Mouse (Mus musculus) kidney, postnatal 0 days (tissue): ENCODE results near the gene 3110009E18Rik. TPM values are rescaled to one million over a fixed set of nuclear protein-coding genes. Genes with fewer than 3 reads are reported as not detected.

Experiments
- ATAC-seq: fragments of 200-750 bp; cut with Nextera tagmentation; replicated peaks from 2 replicates; pipeline ENCODE4 v1.8.0; 2017; ENCODE audit warnings: low read depth, moderate number of reproducible peaks, moderate TSS enrichment, moderate library complexity; ENCODE audit not compliant: low FRiP score
- DNase-seq: peaks from one replicate; pipeline ENCODE4 v3.0.0-alpha.2; 2016; ENCODE audit warnings: low spot score
- H3K27ac ChIP-seq: fragments of 300-500 bp; sonication (generic); 2 replicates; pipeline ENCODE4 v1.5.1; 2014; ENCODE audit warnings: mild to moderate bottlenecking
- H3K27me3 ChIP-seq: fragments of 300-500 bp; sonication (generic); 2 replicates; pipeline ENCODE4 v1.6.1; 2014; ENCODE audit warnings: low read length, mixed read lengths; ENCODE audit not compliant: insufficient read depth
- H3K36me3 ChIP-seq: fragments of 300-500 bp; sonication (generic); 2 replicates; pipeline ENCODE4 v1.6.1; 2014; ENCODE audit warnings: low read length, mixed read lengths; ENCODE audit not compliant: insufficient read depth
- H3K4me1 ChIP-seq: fragments of 300-500 bp; sonication (generic); replicated peaks from 2 replicates; pipeline ENCODE4 v1.6.1; 2014; ENCODE audit warnings: antibody characterized with exemption, low read length, mixed read lengths; ENCODE audit not compliant: insufficient read depth
- H3K4me2 ChIP-seq: fragments of 300-500 bp; sonication (generic); 2 replicates; pipeline ENCODE4 v1.6.1; 2014; ENCODE audit warnings: mild to moderate bottlenecking, low read length, moderate library complexity, mixed read lengths
- H3K4me3 ChIP-seq: fragments of 300-500 bp; sonication (generic); replicated peaks from 2 replicates; pipeline ENCODE4 v1.5.1; 2014; ENCODE audit warnings: low read depth, low read length
- H3K9ac ChIP-seq: fragments of 300-500 bp; sonication (generic); 2 replicates; pipeline ENCODE4 v1.6.1; 2014; ENCODE audit warnings: low read depth, low read length
- H3K9me3 ChIP-seq: fragments of 300-500 bp; sonication (generic); replicated peaks from 2 replicates; pipeline ENCODE4 v1.6.1; 2016; ENCODE audit warnings: low read length, inconsistent platforms, mixed read lengths
- CTCF ChIP-seq: IDR thresholded peaks from 2 replicates; pipeline ENCODE4 v1.5.1; 2016; ENCODE audit warnings: antibody characterized with exemption, low read depth, mild to moderate bottlenecking, moderate library complexity
- WGBS: fragments of 180-500 bp; shearing (Covaris S2); extraction: QIAGEN DNeasy Blood & Tissue Kit; methylation state at CpG from one replicate; pipeline ENCODE4 v1.1.7; 2014; 5-methylcytosine and 5-hydroxymethylcytosine counted together
- polyA plus RNA-seq: library from polyadenylated mRNA; unstranded; fragments of >200 nt; fragmentation: Nextera tagmentation; extraction: Ambion mirVana; gene quantifications from 2 replicates; pipeline ENCODE4 v1.2.1, GENCODE M21; 2015

The 3110009E18Rik gene
- polyA plus RNA-seq, 1 experiment from 2014 or later: 19.3 TPM

DNA sequence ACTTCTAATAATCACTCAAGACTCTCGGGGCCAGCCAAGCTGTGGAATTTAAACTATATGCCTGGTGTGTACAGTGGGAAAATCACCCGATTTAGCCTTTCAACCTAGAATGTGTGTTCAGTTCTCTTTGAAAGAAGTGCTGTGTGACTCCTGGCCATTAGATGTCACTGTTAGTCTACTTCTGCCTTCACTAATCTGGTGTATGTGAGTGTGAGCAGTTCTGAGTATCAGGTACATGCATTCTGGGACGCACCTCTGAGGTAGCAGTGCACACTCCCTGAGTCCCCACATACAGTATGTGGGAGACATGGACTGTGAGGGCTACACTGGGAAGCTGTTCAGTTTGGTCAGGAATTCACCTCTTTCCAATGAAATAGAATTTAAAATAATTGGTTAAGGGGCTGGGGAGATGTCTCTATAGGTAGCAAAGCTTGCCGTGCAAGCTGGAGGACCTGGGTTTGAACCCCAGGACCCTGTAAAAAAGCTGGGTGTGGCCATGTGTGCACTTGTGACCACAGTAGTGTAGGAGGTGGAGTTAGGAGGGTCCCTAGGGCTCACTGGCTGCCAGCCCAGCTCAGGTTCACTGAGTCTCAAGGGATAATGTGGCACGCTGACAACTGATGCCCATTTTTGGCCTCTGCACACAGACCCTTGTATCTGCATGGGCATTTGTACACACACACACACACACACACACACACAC, 51.0 kb downstream of the 3110009E18Rik start:
- TF ChIP-seq CTCF: peak; percentile 85
- no peaks in the 10 kb centered on the region for H3K27me3 ChIP-seq
- H3K36me3 ChIP-seq: no peaks in the 10 kb centered on the region
- H3K4me1 ChIP-seq: no peaks in the 10 kb centered on the region
- WGBS: 43% methylated on average over 5 of the region's 5 CpGs
- no peak overlapping the region for H3K4me3 ChIP-seq
- no peak overlapping the region for H3K4me2 ChIP-seq
- no peaks in the 10 kb centered on the region for H3K9me3 ChIP-seq
- no peak overlapping the region for H3K27ac ChIP-seq
- 0 out of 2 replicates have a peak, but pooled peaks have one; percentile 17 for ATAC-seq
- peak; percentile 66 for DNase-seq
- H3K9ac ChIP-seq: no peak overlapping the region

DNA sequence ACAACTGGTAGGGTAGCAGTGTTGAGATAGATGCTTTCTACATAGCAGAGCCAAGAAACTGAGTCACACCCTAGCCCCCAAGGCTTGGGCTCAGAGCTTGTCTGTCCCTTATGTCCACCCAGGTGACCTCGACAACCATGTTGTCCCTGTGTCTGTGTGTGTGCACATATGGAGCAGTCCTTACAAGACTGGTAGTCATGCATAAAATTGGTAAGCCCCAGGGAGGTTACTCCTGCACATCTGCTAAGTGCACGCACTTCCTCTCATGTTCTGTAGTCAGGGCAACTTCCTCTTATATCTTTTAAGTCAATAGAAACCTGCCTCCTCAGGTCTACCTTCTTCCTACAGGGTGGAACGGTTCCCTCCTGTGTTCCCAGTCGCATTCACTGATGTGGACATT, 54.0 kb downstream of the 3110009E18Rik start:
- Histone ChIP-seq H3K4me1 (no peaks in the 10 kb centered on the region), H3K36me3 (no peaks in the 10 kb centered on the region), H3K9me3 (no peaks in the 10 kb centered on the region), H3K27me3 (no peaks in the 10 kb centered on the region), H3K27ac (no peak overlapping the region), H3K4me2 (no peak overlapping the region), H3K9ac (no peak overlapping the region), H3K4me3 (no peak overlapping the region)
- DNase-seq (no peak), ATAC-seq (no peak)
- no peak for TF ChIP-seq CTCF
- WGBS: 79% methylated on average over 4 of the region's 4 CpGs

DNA sequence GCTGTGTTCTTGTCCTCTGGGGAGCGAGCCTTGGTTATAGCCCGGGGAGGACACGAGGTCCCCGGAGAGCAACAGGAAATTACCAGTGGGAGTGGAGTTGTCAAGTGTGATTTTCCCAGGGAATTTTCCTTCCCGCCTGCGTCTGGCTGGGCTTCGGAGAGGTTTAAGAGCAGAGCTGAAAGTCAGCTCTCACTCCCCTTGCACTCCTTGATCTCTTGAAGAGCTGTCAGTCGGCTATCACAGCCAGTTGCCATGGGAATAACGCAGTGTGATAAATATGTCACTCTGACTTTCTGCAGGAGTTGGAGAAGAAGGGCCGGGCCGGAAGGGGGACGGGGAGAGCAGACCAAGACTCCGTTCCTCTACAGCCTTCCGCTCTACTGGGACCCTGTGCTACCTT, 55.3 kb downstream of the 3110009E18Rik start:
- ATAC-seq: peak; percentile 54; the same call in 1 of the 2 replicates
- no peaks in the 10 kb centered on the region for H3K4me1 ChIP-seq
- peak; percentile 71 for DNase-seq
- 8% methylated on average over 14 of the region's 14 CpGs for WGBS
- H3K27ac ChIP-seq: no peak overlapping the region
- H3K9me3 ChIP-seq: no peaks in the 10 kb centered on the region
- no peak overlapping the region for H3K9ac ChIP-seq
- no peak overlapping the region for H3K4me3 ChIP-seq
- no peak for TF ChIP-seq CTCF
- H3K27me3 ChIP-seq: no peaks in the 10 kb centered on the region
- H3K4me2 ChIP-seq: peak overlapping the region; percentile 30; the same call in 1 of the 2 replicates
- H3K36me3 ChIP-seq: no peaks in the 10 kb centered on the region

- H3K9me3 ChIP-seq: no peaks in the 10 kb centered on the region
- no peak overlapping the region for H3K4me2 ChIP-seq
- no peak overlapping the region for H3K9ac ChIP-seq
- no peak overlapping the region for H3K4me3 ChIP-seq
- no peaks in the 10 kb centered on the region for H3K27me3 ChIP-seq
- 87% methylated on average over 8 of the region's 8 CpGs for WGBS
- no peak overlapping the region for H3K27ac ChIP-seq
- DNase-seq: no peak
- H3K36me3 ChIP-seq: no peaks in the 10 kb centered on the region
- ATAC-seq: no peak
- no peaks in the 10 kb centered on the region for H3K4me1 ChIP-seq
- TF ChIP-seq CTCF: no peak
Measured at GRCm38 (mm10) chr1:120177141-120177540, 56.2 kb downstream of the 3110009E18Rik start.

DNA sequence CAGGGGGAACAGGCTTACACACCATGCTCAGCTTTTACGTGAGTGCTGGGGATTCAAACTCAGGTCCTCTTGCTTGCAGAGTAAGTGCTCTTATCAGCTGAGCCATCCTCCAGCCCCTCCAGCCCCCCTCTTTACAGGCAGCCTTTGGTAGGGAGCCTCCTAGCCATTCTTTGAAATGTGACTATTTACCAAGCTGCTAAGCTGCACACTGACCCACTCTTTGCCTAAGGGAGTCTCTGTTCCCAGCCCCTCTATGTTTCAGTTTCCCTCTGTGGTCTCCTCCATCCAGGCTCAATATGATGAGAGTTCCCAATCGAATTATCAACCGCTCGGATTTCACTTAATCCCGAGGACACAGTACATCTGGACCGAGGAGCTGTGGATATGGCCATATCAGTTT, 65.2 kb downstream of the 3110009E18Rik start:
- TF ChIP-seq CTCF: no peak
- Histone ChIP-seq H3K27ac (no peak overlapping the region), H3K9me3 (no peaks in the 10 kb centered on the region), H3K27me3 (no peaks in the 10 kb centered on the region), H3K4me1 (no peaks in the 10 kb centered on the region), H3K4me2 (no peak overlapping the region), H3K4me3 (no peak overlapping the region), H3K9ac (no peak overlapping the region), H3K36me3 (no peaks in the 10 kb centered on the region)
- ATAC-seq (no peak), DNase-seq (no peak)
- 65% methylated on average over 6 of the region's 6 CpGs for whole genome bisulfite sequencing

DNA sequence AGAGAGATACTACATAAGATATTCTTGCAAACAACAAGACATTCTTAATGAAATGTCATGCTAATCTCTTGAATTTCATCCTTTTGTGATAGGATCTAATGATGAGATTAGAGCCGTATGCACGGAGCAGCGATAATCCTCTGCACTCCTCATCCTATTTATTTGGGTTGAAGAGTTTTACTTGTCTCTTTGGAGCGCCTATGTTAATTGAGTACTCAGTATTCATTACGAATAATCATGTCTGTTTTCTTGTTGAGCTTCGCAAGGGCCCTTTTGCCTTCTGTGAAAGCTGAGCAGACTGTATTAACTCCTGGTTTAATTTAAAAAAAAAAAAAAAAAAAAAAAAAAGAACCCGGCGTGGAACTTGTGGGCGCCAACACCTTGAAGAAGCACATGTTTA, 65.7 kb downstream of the 3110009E18Rik start:
- H3K27ac ChIP-seq: no peak overlapping the region
- no peaks in the 10 kb centered on the region for H3K9me3 ChIP-seq
- H3K27me3 ChIP-seq: no peaks in the 10 kb centered on the region
- no peak overlapping the region for H3K4me2 ChIP-seq
- no peak overlapping the region for H3K4me3 ChIP-seq
- no peak overlapping the region for H3K9ac ChIP-seq
- TF ChIP-seq CTCF: no peak
- no peaks in the 10 kb centered on the region for H3K4me1 ChIP-seq
- DNase-seq (no peak), ATAC-seq (no peak)
- 78% methylated on average over 9 of the region's 9 CpGs for WGBS
- H3K36me3 ChIP-seq: no peaks in the 10 kb centered on the region

DNA sequence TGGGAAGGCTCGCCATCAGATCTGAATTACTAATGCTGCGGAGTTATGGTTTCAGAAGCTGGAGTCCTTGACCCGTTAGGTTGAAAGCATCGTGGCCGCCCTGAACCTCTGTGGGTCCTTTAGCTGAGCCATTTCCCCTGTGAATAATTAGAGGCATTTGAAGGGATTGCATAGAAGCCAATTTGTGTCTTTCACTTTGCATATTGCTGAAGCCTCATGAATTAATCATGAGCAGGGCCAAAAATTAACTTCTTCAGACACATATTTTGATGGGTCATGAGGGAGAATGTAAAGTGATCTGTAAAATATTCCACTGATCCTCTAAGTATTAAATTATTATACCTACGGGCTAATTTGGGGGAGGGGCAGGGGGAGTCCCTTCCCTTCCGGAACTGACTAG, 66.1 kb downstream of the 3110009E18Rik start:
- H3K4me2 ChIP-seq: no peak overlapping the region
- no peaks in the 10 kb centered on the region for H3K27me3 ChIP-seq
- no peak for DNase-seq
- H3K9ac ChIP-seq: no peak overlapping the region
- no peak overlapping the region for H3K27ac ChIP-seq
- ATAC-seq: no peak
- TF ChIP-seq CTCF: no peak
- H3K4me3 ChIP-seq: no peak overlapping the region
- H3K4me1 ChIP-seq: no peaks in the 10 kb centered on the region
- H3K36me3 ChIP-seq: no peaks in the 10 kb centered on the region
- 74% methylated on average over 7 of the region's 7 CpGs for WGBS
- H3K9me3 ChIP-seq: no peaks in the 10 kb centered on the region
